Mouse (Mus musculus) spleen, postnatal 4 days (tissue): ENCODE measurements around the gene Hpn.

Source experiments
- DNase-seq, 2 experiments: peaks; one replicate each; pipeline ENCODE4 v3.0.0; 2022; ENCODE audit warnings: low spot score in 2 of 2

Hpn gene

DNA sequence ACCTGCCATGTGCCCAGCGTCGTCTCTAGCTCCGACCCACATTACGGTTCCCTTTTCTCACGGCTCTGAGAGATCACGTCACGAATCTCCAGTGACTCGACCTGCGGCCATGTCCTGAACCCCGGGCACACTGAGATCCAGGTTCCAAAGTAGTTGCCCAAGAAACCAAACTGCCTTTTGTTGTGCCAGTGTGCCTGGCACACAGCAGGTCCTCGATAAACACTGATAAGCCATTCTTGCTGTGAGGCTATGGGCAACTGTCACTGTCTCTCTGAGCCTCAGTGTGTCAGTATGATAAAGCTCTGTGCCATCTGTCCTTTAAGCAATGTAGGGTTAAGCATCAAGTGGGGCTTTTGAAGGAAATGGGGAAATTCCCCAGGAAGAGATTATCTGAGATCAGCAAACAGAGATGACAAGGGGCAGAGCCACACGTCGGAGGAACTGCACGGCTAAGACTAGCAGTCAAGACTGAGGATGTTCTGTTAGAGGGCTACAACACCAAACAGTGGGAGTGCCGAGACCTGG, 4.2 kb downstream of the Hpn start:
- DNase-seq = no peak

DNA sequence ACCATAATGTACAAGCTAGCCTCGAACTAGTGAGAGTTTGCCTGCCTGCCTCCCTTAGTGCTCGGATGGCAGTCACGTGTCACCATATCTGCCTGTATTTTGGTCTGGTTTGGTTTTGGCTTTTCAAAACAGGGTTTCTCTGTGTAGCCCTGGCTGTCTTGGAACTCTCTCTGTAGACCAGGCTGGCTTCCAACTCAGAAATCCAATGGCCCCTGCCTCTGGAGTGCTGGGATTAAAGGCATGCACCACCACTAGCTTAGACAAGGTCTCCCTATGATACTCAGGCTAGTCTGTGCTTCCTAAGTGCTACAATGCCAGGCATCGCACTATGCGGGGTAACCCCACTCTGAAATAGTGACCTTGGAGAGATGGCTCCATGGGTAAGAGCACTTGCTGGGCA, 5.3 kb downstream of the Hpn start:
- DNase-seq = no peak

DNA sequence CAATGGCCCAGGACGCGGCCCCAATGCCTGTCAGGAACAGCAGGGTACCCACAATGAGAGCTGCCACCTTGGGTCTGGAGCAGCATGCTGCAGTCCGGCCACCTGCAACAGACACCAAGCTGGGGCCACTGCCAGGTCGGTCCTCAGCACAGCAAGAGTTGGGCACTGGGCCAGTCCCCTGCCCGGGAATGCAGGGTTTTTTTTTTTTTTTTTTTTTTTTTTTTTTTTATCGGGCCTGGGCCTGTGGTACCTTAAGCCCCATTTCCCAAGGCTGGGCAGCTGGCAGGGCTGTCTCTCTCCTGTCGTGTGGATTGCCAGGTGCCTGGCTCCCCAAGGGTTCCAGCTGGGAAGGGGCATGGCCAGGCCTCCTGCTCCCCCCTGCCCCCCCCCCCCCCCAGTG, 6.0 kb downstream of the Hpn start:
- DNase-seq = no peak

DNA sequence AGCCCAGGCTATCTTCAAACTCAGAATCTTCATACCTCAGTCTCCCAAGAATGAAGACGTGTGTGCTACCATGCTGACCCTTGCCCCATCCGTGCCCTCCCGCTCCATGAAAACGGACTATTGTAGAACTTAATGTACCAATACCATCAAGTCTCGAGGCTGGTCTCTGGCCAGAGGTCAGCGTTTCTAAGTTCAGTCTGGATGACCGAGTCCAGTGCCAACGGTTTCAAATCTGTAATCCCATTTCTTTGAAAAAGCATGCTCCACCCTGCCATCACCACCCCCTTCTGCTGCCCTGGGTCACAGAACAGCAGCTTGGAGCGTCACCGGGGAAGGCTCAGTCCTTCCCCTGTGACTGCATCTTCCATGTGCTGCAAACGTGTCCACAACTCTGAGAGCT, 7.3 kb downstream of the Hpn start:
- no peak for DNase-seq

DNA sequence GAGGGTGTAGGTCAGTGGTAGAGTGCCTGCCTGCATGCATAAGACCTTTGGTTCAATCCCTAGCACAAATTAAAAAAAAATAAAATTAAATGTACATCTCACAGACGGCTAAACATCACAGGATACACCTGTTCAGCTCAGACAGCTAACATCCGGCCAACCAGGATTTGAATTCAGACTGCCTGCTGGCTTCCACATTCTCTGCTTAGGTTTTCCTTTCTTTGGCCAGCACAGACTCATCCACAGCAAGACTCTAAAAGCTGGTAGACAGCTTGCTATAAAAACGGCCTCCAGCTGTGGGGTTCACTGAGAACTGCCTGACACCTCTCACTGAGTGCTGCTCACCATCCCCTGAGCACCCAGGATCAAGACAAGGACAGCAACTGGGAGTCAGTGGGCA, 8.9 kb downstream of the Hpn start:
- DNase-seq = no peak

DNA sequence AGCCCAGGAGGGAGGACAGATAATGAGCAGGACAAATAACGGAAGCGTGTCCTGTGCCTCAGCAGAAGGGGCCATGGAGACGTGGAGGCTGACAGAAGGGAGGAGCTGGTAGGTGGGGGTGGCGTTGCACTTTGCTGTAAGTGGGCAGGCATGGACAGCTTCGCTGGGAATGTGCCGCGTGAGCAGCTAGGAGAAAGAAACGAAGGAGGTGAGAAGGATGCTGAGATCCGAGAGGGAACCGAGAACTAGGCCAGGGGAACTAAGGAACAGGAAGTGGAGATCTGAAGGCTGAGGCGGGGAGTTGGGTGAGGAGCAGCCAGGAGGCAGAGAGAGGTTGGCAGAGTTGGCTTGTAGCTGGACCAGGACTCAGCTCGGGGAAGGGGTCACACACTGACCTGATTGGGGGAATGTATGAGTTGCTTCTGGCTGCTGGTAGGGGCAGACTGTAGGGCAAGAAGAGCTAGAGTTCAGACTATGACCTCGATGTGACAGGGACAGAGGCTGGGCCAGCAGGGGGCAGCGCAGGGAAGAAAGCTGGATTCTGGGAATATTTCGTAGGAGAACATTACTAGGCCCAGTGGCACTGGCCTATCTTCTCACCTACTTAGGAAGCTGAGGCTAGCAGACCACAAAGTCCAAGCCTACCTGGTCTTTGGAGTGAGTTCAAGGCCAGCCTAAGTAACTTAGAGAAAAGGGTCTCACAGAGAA, 9.9 kb downstream of the Hpn start:
- DNase-seq = no peak

DNA sequence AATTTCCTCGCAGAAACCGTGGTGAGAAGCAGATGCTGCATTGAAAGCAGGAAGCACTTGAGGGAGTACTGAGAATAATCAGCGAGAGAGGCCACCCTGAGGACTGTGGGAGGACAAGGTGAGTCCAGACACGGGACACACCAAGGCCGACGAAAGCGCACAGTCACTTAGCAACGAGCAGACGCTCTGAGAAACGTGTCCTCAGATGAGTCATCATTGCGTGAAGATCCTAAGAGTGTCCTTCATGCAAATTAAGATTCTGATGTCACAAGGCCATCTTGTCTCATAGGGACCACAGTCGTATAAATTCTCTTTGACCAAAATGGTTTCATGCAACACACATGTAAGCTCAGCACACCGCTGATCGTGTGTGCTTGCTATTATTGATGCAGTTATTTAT, 14.3 kb downstream of the Hpn start:
- no peak for DNase-seq

DNA sequence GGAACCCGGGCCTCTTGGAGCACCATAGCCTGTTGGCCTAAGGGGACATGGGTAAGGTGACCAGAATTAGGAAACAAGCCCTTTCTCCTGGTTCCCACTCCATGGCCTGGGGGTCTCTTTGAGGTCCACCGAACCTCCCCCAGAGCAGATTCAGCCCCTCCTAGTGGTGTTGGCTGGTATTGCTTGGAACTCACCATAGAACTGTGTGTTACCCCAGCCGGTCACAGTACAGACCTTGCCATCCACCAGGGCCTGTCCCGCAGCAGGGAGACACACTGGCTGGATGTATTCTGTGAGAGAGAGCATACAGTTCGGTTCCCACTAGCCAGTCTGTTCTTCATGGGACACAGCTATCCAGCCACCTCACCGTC, 15.5 kb downstream of the Hpn start:
- DNase-seq = no peak

DNA sequence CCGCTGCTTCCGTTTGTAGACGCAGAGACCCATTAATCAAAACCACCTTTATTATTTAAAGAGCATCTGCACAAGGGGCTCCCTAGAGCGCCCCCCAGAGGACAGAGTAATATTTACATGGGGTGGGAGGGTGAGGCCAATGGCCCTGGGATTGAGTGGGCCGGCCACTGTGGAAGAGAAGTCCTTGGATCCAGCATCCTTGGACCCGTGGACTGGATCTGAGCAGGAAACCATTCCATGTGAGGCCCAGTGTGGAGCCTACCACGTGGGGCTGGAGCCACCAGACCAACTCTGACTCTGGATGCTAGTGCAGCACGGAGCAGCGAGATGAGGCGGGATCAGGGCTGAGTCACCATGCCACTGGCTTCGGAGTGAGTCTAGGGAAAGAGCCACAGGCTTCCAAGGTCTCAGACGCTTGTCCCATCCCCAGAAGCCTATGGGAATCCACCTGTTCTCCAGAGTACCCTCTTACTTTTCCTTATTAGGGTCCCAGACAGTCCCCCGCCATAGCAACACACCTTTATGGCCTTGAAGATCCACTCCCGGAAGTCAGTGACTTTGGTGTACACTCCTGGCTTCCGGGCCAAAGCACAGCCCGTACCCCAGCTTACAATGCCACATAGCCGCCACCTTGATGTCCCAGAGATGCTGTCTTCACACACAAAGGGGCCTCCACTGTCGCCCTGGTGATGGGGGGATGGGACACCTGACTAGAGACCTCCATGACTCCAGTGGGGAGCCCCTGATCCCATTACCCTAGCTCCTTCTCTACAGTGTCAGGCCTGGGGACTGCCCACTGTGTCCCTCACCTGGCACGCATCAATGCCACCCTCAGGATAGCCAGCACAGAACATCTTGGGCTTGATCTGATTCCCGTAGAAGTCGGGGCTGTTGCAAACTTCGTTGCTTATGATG, 16.1 kb downstream of the Hpn start:
- peak in 1 of 2 experiments; percentile 33 for DNase-seq

DNA sequence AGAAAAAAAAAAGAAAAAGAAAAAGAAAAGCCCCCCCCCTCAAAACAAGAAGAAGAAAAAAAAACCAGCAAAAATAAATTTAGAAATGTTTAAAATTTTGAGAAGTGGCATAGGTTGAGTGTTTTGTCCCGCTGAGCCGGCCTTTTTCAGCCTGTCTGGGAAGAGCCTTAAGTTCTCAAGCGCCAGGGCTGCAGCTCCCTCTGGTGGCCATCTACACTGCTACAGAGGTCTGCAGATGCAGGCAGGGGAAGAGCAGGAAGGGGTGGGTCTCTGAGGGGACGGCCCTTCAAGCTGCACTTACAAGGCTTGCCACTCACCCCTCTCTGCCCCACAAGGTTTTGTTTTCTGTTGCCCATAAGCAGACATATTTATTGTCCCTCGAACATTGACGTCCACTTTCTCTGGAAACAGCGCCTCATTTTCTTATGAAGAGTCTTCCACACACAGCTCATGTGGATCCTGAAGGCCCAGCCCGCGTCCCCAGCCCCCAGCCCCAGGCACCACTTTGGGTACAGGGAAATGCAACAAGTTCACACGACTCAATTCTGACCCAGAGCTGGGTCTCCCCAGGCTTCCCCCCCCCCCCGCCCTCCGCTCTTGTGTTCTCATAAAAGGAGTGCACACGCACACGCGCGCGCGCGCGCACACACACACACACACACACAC, 17.4 kb downstream of the Hpn start:
- DNase-seq = peak; percentile 84 to 91

DNA sequence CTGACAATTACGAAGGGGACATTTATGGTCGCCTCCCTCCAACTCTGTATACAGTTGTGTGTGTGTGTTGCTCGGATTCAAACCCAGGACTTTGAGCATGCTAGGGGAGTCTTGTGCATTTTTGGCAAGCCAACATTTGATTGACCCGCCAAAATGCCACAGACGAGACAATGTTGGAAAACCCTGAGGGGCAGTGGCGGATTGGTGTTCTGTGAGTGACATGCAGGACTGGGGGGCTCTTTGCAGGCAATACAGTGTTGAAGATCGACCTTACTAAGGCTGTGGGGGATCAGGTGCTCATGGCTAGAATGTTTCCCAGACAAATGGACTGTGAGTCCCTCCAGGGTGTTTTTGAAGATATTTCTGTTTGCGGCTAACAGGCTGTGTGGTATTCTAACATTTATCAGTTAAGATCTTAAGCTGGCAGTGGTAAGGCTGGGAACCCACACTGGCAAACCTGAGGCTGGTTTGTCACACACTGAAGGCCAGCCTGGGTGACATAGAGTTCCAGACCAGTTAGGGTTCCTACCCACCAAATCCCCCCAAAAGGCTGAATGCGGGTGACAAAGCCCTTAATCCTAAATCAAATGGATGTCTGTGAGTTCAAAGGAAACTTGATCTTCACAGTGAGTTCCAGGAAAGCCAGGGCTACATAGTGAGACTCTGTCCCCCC, 18.1 kb downstream of the Hpn start:
- DNase-seq = no peak

DNA sequence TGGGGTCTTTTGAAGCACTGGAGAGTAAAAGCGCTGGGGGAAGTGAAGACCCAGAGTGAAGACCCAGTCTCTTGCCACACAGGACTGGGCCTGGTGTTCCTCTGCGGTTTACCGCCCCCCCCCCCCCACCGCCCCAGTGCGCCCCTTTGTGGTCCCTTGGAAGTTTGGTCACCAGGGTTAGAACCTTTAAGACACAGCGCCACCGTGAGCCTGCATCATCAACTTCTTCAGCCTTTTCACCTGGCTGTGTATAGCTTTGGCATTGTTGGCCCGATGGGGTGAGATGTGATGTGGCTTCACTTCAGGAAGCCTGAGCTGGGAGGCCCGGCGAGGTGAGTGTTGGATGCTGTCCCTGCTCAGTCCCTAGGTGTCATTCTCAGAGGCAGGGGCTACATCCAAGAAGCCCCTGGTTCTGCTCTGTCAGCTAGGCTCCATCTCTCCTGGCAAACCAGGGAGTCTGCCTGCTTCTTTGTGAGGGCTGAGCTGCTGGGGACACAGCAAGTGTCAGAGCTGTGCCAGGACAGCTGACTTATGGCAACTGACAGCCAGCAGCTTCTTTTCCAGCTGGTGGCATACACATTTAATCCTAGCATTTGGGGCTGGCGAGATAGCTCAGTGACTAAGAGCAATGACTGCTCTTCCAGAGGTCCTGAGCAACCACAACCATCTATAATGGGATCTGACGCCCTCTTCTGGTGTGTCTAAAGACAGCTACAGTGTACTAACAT, 20.2 kb downstream of the Hpn start:
- no peak for DNase-seq

DNA sequence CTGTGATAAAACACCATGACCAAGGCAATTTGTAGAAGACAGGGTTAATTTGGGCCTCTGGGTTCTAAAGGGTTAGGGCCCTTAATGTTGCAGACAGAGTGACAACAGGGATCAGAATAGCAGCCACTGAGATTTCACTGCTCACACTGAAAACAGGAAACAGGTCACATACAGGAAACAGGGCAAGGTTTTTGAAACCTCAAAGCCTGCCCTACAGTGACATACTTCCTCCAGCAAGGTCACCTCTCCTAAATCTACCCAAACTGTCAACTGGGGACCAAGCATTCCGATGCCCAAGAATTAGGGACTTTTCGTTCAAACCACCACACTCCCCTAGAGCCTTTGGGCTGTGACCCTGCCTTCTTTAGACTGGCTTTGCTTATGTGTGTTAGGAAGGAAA, 25.4 kb downstream of the Hpn start:
- DNase-seq = no peak

DNA sequence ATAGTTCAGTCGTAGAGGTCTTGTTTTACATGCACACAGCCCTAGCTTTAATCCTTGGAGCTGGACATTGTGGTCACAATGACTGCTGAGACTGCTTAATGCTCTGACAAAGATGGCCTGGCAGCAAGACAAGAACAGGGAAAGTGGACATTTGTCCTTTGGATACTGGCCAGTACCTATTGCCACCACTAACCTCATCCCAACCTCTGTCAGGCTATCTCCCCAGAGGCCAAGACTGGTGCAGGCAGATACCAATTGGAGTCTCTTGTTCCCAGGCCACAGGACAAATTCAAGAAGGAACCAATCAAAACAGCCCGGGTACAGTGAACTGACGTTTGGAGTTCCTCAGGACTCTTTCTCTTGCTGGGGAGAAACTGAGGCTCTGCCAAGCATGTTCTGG, 26.9 kb downstream of the Hpn start:
- DNase-seq = no peak

DNA sequence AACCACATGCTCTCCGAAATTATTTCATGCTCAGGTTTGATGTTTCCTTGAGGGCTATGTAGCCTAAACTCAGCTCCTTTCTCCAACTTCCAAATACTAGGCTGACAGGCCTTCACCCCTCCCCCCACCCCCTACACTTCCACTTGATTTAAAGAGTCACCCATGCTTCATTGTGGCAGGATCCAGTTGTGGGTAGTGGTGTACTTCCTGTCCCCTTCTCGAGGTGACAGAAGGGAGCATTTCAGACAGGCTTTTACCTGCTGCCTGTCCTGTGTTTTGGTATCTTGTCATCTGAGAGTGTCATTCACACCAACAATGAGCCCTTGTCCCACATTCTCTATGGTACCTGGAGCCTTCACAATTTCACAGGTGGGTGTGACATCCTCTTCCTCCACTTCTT, 27.8 kb downstream of the Hpn start:
- DNase-seq = no peak

DNA sequence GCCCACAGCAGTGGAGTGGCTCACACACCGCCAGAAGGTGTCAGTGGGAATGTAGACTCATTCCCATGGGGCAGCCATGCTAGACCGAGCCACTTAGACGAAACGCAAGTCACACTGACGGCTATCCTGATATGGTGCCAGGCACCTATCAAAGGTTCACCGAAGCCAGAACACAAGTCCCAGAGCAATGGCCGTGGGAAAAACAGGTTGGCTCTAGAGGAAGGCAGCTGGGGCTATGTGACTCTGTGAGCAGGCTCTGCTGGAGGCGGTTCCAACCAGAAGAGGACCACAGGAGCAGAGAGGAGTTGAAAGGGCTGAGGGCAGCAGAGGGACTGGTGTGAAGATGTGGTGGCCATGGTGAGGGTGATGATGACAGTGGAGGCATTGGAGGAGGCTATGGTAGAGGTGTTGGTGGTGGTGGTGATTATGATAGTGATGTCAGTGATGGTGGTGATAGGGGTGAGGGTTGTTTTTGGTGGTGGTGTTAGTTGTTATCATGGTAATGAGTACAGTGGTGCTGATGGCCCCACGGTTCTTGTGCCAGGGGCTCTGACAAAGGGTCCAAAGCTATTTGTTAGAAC, 28.8 kb downstream of the Hpn start:
- no peak for DNase-seq

DNA sequence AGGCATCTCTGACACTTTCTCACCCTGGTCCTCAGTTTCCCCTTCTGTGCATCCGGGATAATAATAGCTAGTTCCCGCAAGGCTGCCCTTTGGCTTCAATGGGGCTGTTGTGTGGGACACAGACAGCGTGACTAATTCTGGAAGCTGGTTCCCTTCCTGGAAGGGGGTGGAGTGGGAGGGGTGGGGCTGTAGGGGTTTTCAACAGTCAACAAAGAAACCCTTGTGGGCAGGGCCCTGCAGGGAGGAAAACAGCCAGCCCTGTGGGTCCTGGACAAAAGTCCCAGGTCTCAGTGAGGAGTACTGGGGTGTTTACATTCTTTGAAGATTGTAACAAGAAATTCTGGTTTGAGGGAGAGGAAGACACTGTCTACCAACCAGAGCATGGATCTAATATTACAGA, 29.9 kb downstream of the Hpn start:
- DNase-seq = no peak

DNA sequence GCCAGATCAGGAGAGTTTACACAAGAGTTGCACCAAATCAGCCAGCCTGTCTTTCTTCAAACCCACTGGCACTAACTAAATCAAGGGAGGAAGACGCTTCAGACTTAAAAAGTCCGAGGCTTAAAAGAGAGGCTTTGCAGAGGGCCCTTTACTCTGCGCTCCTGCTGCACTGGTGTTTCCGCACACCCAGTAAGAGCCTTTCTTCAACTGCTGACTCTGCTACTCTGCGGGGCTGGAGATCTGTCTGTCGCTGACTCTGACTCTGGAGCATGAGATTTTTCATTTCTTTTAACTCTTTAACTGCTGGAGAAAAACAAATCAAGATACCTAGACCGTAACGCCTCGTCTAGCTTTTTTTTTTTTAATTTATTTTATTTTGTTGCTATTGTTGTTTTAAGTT, 30.9 kb downstream of the Hpn start:
- DNase-seq = no peak

DNA sequence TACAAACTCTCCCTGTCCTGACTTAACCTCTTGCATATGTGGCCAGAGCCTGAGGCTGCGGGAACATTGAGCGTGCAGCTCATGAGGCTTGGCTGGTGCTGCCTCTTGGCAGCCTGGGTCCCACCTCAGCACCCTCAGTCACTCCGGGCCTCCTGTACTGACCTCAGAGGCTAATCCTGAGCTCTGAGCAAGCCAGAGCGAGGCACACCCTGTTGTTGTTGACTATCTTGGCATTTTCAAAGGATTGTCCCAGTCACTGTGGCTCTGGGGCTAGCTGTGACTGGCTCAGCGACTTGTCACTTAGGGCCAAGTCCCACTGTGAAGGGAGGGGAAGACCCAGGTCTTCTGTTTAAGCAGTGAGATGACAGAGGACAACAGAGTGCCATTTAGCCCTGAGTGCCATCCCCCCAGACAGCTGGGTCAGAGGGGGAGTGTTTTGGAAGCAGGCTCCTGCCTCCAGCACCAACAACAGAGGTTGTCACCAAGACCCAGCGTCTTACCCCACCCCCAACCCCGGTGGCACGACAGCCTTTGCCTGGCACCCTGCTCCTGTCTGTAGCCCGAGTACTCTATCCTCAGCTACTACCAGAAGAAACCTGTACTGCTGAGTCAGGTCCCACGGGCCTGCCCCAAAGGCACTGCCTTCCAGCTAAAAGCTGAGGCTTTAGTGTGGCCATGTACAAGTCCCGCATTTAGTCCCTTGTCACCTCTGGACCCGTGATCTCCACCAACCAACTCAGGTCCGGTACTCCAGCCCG, 32.1 kb downstream of the Hpn start:
- DNase-seq = no peak

DNA sequence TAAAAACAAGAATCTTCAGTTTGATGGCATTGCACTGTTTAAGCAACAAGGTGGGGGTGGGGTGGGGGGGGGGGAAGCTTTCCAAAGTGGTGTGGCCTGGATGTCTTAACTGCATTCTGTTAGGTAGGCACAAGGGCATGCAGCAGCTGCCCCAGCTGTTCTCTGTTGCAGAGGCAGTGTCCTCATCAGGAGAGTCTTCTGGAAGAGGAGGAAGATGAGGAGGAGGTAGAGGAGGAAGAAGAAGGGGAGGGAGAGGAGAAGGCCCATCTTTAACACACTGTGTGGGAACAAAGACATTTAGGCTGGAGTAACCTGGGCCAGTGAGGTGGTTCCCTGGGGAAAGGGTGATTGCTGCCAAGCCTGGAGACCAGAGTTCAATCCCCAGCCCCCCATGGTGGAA, 33.0 kb downstream of the Hpn start:
- DNase-seq = no peak
